Mouse (Mus musculus) liver, embryonic 15.5 days (tissue): ENCODE results near the gene Msmo1. TPM values are rescaled to one million over a fixed set of nuclear protein-coding genes. Genes with fewer than 3 reads are reported as not detected.

ENCODE experiments used
- ATAC-seq: fragments of 200-750 bp; cut with Nextera tagmentation; 2 replicates; pipeline ENCODE4 v1.8.0; 2017; ENCODE audit warnings: moderate number of reproducible peaks, mild to moderate bottlenecking, moderate library complexity; ENCODE audit not compliant: insufficient read depth
- H3K27ac ChIP-seq: fragments of 300-500 bp; sonication (generic); replicated peaks from 2 replicates; pipeline ENCODE4 v1.5.1; 2015; ENCODE audit warnings: mild to moderate bottlenecking, inconsistent platforms
- H3K27me3 ChIP-seq: fragments of 300-500 bp; sonication (generic); 2 replicates; pipeline ENCODE4 v1.6.1; 2015; ENCODE audit warnings: mild to moderate bottlenecking, inconsistent platforms
- H3K36me3 ChIP-seq: fragments of 300-500 bp; sonication (generic); replicated peaks from 2 replicates; pipeline ENCODE4 v1.6.1; 2015; ENCODE audit warnings: moderate library complexity, mild to moderate bottlenecking, inconsistent platforms
- H3K4me1 ChIP-seq: fragments of 300-500 bp; sonication (generic); replicated peaks from 2 replicates; pipeline ENCODE4 v1.6.1; 2015; ENCODE audit warnings: inconsistent platforms
- H3K4me2 ChIP-seq: fragments of 300-500 bp; sonication (generic); 2 replicates; pipeline ENCODE4 v1.6.1; 2015; ENCODE audit warnings: moderate library complexity, mild to moderate bottlenecking, inconsistent platforms
- H3K4me3 ChIP-seq: fragments of 300-500 bp; sonication (generic); replicated peaks from 2 replicates; pipeline ENCODE4 v1.5.1; 2015; ENCODE audit warnings: mild to moderate bottlenecking, inconsistent platforms
- H3K9ac ChIP-seq: fragments of 300-500 bp; sonication (generic); 2 replicates; pipeline ENCODE4 v1.6.1; 2015; ENCODE audit warnings: moderate library complexity, mild to moderate bottlenecking, inconsistent platforms
- H3K9me3 ChIP-seq: fragments of 300-500 bp; sonication (generic); replicated peaks from 2 replicates; pipeline ENCODE4 v1.6.1; 2016; ENCODE audit warnings: inconsistent platforms
- WGBS: fragments of 180-500 bp; shearing (Covaris S2); methylation state at CpG from one replicate; pipeline ENCODE4 v1.1.7; 2015; ENCODE audit warnings: mixed read lengths; ENCODE audit not compliant: insufficient replicate concordance; 5-methylcytosine and 5-hydroxymethylcytosine counted together
- polyA plus RNA-seq: library from polyadenylated mRNA; unstranded; fragments of >200 nt; fragmentation: Nextera tagmentation; extraction: Ambion mirVana; gene quantifications from 2 replicates; pipeline ENCODE4 v1.2.1, GENCODE M21; 2015

The Msmo1 gene
- polyA plus RNA-seq, 1 experiment from 2014 or later: 121 TPM

GRCm38 (mm10) chr8:64746215-64747058 is 12.8 kb upstream of the Msmo1 start:
- H3K4me1 ChIP-seq: peaks cover 4% of the 10 kb centered on the region; the same call in 1 of the 2 replicates
- no peak overlapping the region for H3K9ac ChIP-seq
- WGBS: 57% methylated on average over 10 of the region's 10 CpGs
- no peaks in the 10 kb centered on the region for H3K27me3 ChIP-seq
- H3K27ac ChIP-seq: peak overlapping the region; percentile 4
- peak; percentile 74 for ATAC-seq
- no peak overlapping the region for H3K4me2 ChIP-seq
- peaks cover 7% of the 10 kb centered on the region; the same call in 1 of the 2 replicates for H3K36me3 ChIP-seq
- H3K4me3 ChIP-seq: no peak overlapping the region
- H3K9me3 ChIP-seq: no peaks in the 10 kb centered on the region

DNA sequence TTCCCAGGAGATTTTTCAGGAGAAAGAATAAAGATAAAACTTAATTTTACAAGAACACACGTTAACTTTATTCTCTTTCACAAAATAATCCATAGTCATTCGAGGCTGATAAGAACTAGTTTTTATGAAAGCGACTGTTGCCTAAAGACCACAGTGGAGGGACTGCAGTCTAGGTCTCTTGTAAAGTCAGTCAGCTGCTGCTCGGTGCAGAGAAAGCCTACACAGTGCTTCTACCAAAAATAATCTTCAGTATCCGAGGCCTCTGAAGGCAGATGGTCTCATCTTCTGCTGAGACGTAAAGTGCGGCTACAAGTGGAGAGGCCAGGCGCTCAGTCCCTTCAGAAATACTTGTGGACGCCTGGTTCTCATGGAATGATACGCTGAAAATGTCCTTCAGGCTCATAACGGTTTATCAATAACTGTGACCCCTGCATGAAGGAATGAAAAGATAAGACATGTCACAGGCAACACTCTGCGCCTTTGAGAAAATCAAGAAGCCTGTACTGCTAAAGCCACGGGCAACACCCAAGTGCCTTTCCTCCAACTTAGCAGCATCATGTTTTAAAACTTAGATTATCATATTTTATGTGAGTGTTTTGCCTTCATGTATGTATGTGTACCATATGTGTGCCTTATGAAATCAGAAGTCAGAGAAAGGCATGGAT is 7.1 kb upstream of the Msmo1 start:
- no peaks in the 10 kb centered on the region for H3K36me3 ChIP-seq
- no peaks in the 10 kb centered on the region for H3K9me3 ChIP-seq
- peaks cover 8% of the 10 kb centered on the region for H3K4me1 ChIP-seq
- H3K4me3 ChIP-seq: no peak overlapping the region; the same call in 1 of the 2 replicates
- H3K4me2 ChIP-seq: peak overlapping the region; percentile 44
- H3K9ac ChIP-seq: no peak overlapping the region
- 32% methylated on average over 13 of the region's 13 CpGs for WGBS
- ATAC-seq: peak; percentile 71
- H3K27me3 ChIP-seq: no peaks in the 10 kb centered on the region
- peak overlapping the region; percentile 64 for H3K27ac ChIP-seq

- H3K27me3 ChIP-seq: no peaks in the 10 kb centered on the region
- peaks cover 13% of the 10 kb centered on the region for H3K4me1 ChIP-seq
- ATAC-seq: no peak
- H3K36me3 ChIP-seq: no peaks in the 10 kb centered on the region
- no peaks in the 10 kb centered on the region for H3K9me3 ChIP-seq
- H3K4me3 ChIP-seq: no peak overlapping the region
- WGBS: 76% methylated on average over 1 of the region's 1 CpGs
- no peak overlapping the region for H3K9ac ChIP-seq
- no peak overlapping the region for H3K27ac ChIP-seq
- no peak overlapping the region for H3K4me2 ChIP-seq
Observed at GRCm38 (mm10) chr8:64738916-64739315, 5.3 kb upstream of the Msmo1 start.

GRCm38 (mm10) chr8:64736767-64737323 is 3.3 kb upstream of the Msmo1 start:
- Histone ChIP-seq H3K36me3 (no peaks in the 10 kb centered on the region), H3K27me3 (no peaks in the 10 kb centered on the region), H3K4me3 (no peak overlapping the region), H3K4me1 (peaks cover 26% of the 10 kb centered on the region), H3K27ac (no peak overlapping the region), H3K4me2 (no peak overlapping the region), H3K9ac (no peak overlapping the region), H3K9me3 (no peaks in the 10 kb centered on the region)
- 72% methylated on average over 3 of the region's 3 CpGs for WGBS
- ATAC-seq: no peak

DNA sequence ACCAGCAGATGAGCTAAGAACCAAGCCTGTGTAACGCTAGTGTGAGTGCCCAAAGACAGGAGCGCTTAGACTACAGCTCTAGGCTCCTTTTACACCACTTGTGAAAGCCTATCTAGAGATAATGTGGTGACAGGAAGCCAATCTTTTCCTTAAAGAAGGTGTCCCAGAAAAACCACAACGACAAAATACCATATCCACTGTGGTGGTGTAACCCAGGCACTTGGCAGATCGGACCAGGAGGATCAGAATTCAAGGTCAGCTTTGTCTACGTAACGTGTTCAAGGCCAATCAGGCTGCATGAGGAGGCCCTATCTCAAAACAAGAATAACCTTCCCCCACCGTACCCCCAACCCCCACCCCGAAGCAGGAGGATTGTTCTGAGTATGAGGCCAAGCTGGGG is 1.6 kb upstream of the Msmo1 start:
- peaks cover 20% of the 10 kb centered on the region for H3K4me1 ChIP-seq
- no peak overlapping the region for H3K27ac ChIP-seq
- no peaks in the 10 kb centered on the region for H3K27me3 ChIP-seq
- no peak overlapping the region for H3K4me2 ChIP-seq
- H3K36me3 ChIP-seq: peaks cover 7% of the 10 kb centered on the region; the same call in 1 of the 2 replicates
- H3K9me3 ChIP-seq: no peaks in the 10 kb centered on the region
- H3K4me3 ChIP-seq: no peak overlapping the region
- no peak overlapping the region for H3K9ac ChIP-seq
- ATAC-seq: no peak
- WGBS: 26% methylated on average over 8 of the region's 8 CpGs

- H3K4me3 ChIP-seq: peak overlapping the region; percentile 69
- H3K9me3 ChIP-seq: no peaks in the 10 kb centered on the region
- H3K27me3 ChIP-seq: no peaks in the 10 kb centered on the region
- peak overlapping the region; percentile 66 for H3K9ac ChIP-seq
- peaks cover 24% of the 10 kb centered on the region for H3K4me1 ChIP-seq
- WGBS: 21% methylated on average over 9 of the region's 9 CpGs
- ATAC-seq: no peak
- H3K27ac ChIP-seq: peak overlapping the region; percentile 68; the same call in 1 of the 2 replicates
- peak overlapping the region; percentile 86 for H3K4me2 ChIP-seq
- peaks cover 15% of the 10 kb centered on the region for H3K36me3 ChIP-seq
Observed at GRCm38 (mm10) chr8:64732596-64732995, 996 bp downstream of the Msmo1 start.

GRCm38 (mm10) chr8:64728156-64728555 is 5.4 kb downstream of the Msmo1 start:
- H3K27ac ChIP-seq: no peak overlapping the region
- no peak overlapping the region for H3K4me2 ChIP-seq
- 74% methylated on average over 7 of the region's 7 CpGs for WGBS
- ATAC-seq: no peak
- no peak overlapping the region for H3K4me3 ChIP-seq
- no peak overlapping the region for H3K9ac ChIP-seq
- peaks cover 15% of the 10 kb centered on the region for H3K4me1 ChIP-seq
- peaks cover 46% of the 10 kb centered on the region for H3K36me3 ChIP-seq
- H3K9me3 ChIP-seq: no peaks in the 10 kb centered on the region
- no peaks in the 10 kb centered on the region for H3K27me3 ChIP-seq

DNA sequence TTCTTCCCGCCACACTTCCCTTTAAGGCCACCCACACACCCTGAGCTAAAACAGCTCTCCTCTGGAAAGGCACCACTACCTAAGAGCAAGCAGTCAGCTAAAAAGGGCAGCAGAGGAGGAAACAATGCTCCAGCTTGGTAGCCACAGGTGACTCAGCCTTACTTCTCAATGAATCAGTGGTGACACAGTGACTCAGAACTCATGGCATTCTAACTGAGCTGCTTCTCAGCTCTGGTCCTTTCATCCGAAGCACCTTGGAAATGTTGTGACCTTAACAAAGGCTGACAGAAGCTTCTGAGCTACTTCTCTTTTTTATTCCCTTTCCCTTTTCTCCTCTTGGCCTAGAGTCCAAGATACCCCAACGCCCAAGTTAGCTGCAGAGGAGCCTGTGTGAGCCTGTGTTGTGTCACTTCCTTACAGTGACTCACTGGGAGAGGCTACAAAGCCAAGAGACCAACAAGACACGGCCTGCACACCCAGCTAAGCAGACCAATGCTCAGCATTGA is 7.3 kb downstream of the Msmo1 start:
- ATAC-seq: no peak
- H3K27ac ChIP-seq: no peak overlapping the region
- 54% methylated on average over 4 of the region's 4 CpGs for WGBS
- no peaks in the 10 kb centered on the region for H3K9me3 ChIP-seq
- H3K4me2 ChIP-seq: no peak overlapping the region
- H3K27me3 ChIP-seq: no peaks in the 10 kb centered on the region
- H3K4me3 ChIP-seq: no peak overlapping the region
- H3K36me3 ChIP-seq: peaks cover 50% of the 10 kb centered on the region
- H3K4me1 ChIP-seq: peaks cover 4% of the 10 kb centered on the region; the same call in 1 of the 2 replicates
- H3K9ac ChIP-seq: no peak overlapping the region

GRCm38 (mm10) chr8:64723206-64723605 is 10.4 kb downstream of the Msmo1 start:
- ATAC-seq: no peak
- Histone ChIP-seq H3K9me3 (no peaks in the 10 kb centered on the region), H3K27me3 (no peaks in the 10 kb centered on the region), H3K36me3 (peaks cover 60% of the 10 kb centered on the region), H3K27ac (no peak overlapping the region), H3K4me2 (no peak overlapping the region), H3K9ac (no peak overlapping the region), H3K4me3 (no peak overlapping the region), H3K4me1 (peaks cover 2% of the 10 kb centered on the region; the same call in 1 of the 2 replicates)
- 62% methylated on average over 2 of the region's 2 CpGs for WGBS

DNA sequence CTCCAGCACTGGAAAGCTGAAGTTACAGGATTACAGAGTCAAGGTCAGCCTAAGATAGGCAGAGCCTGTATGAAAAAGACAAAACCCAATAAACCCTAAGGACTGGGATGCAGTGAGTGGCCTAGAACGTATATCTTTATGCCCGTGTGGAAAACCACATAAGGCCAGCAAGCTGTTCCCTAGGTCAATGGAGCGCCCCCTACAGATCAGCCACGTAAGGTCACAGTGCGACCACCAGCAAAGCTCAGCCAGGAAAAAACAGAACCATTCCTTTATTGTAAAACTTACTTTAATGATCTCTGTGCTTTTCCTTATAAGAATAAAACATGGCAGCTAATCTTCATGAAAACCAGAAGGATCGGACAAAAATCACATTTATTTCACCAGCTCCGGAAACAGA is 15.7 kb downstream of the Msmo1 start:
- H3K9me3 ChIP-seq: no peaks in the 10 kb centered on the region
- no peaks in the 10 kb centered on the region for H3K27me3 ChIP-seq
- no peaks in the 10 kb centered on the region for H3K4me1 ChIP-seq
- H3K4me3 ChIP-seq: no peak overlapping the region
- no peak for ATAC-seq
- peaks cover 43% of the 10 kb centered on the region for H3K36me3 ChIP-seq
- no peak overlapping the region for H3K4me2 ChIP-seq
- H3K27ac ChIP-seq: no peak overlapping the region
- H3K9ac ChIP-seq: no peak overlapping the region
- 70% methylated on average over 7 of the region's 7 CpGs for WGBS

- no peak for ATAC-seq
- Histone ChIP-seq H3K9me3 (no peaks in the 10 kb centered on the region), H3K27me3 (no peaks in the 10 kb centered on the region), H3K27ac (no peak overlapping the region), H3K4me3 (no peak overlapping the region), H3K4me1 (no peaks in the 10 kb centered on the region), H3K4me2 (no peak overlapping the region), H3K36me3 (peaks cover 11% of the 10 kb centered on the region), H3K9ac (no peak overlapping the region)
- 65% methylated on average over 7 of the region's 7 CpGs for WGBS
Observed at GRCm38 (mm10) chr8:64712499-64712898, 21.1 kb downstream of the Msmo1 start.
